Mouse (Mus musculus): Measurements from ENCODE around the gene Eya4. TPM values are rescaled to one million over a fixed set of nuclear protein-coding genes. Genes with fewer than 3 reads are reported as not detected.
A peak's percentile ranks its signal among the peaks of the same experiment; 100 is the strongest.

Eya4 gene
- polyA plus RNA-seq, 1 experiment from 2014 or later: 0.11 TPM

DNA sequence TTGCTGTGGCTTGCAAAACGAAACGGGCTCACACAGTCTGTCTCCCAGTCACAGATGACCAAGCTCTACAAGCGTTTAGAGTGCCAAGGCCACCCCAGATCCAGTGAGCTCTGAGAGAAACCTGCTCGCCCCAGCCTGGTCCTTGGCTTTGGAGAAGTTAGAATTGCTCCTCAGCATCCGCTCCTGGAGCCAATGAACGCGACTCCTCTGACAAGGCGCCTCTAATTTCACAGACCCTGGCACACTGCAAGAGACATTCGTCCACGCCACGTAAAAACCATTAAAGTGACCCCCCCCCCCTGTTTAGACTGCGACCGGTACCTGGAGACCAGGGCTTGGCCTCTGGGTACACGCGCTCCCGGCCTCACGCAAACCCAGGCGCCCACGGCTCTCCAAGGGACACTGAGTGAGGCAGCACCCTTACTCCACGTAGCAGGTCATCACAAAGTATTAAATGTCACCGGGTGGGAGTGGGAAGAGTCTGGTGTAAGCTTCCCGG is 1.6 kb downstream of the Eya4 start:
- TF ChIP-seq CTCF (IDR thresholded peaks at IDR 0.05) (no peak), EP300 (IDR thresholded peaks at IDR 0.05) (no peak)
- Histone ChIP-seq H3K27me3 (replicated peaks; ENCODE audit: insufficient read depth, low read length) (peaks cover 31% of the 10 kb centered on the region), H3K9ac (replicated peaks; ENCODE audit: low read depth) (no peak overlapping the region), H3K4me2 (replicated peaks; ENCODE audit: low read depth, low read length) (peak overlapping the region; percentile 92), H3K9me3 (ENCODE audit: low read length) (no peaks in the 10 kb centered on the region), H3K36me3 (ENCODE audit: insufficient read depth, low read length) (no peaks in the 10 kb centered on the region), H3K4me3 (ENCODE audit: low read depth, low read length) (peak overlapping the region; percentile 51), H3K27ac (ENCODE audit: low read length) (no peak overlapping the region), H3K4me1 (ENCODE audit: insufficient read depth, low read depth, low read length) (peaks cover 14% of the 10 kb centered on the region)
- WGBS: 3% methylated on average over 22 of the region's 22 CpGs
- ATAC-seq: no peak
- DNase-seq (ENCODE audit: low spot score): peak; percentile 17

- TF ChIP-seq CTCF (IDR thresholded peaks at IDR 0.05) (no peak), EP300 (IDR thresholded peaks at IDR 0.05) (no peak)
- peaks cover 31% of the 10 kb centered on the region for H3K27me3 ChIP-seq (replicated peaks; ENCODE audit: insufficient read depth, low read length)
- no peak for ATAC-seq
- H3K4me2 ChIP-seq (replicated peaks; ENCODE audit: low read depth, low read length): peak overlapping the region; percentile 92
- H3K4me3 ChIP-seq (ENCODE audit: low read depth, low read length): peak overlapping the region; percentile 51
- no peak overlapping the region for H3K9ac ChIP-seq (replicated peaks; ENCODE audit: low read depth)
- no peak overlapping the region for H3K27ac ChIP-seq (ENCODE audit: low read length)
- WGBS: 3% methylated on average over 34 of the region's 34 CpGs
- H3K36me3 ChIP-seq (ENCODE audit: insufficient read depth, low read length): no peaks in the 10 kb centered on the region
- no peaks in the 10 kb centered on the region for H3K9me3 ChIP-seq (ENCODE audit: low read length)
- peaks cover 14% of the 10 kb centered on the region for H3K4me1 ChIP-seq (ENCODE audit: insufficient read depth, low read depth, low read length)
- DNase-seq (ENCODE audit: low spot score): no peak
These were observed 2.3 kb downstream of the Eya4 start for GRCm38 (mm10) chr10:23348101-23348892.

GRCm38 (mm10) chr10:23337250-23337649 is 13.3 kb downstream of the Eya4 start:
- Histone ChIP-seq H3K4me1 (ENCODE audit: insufficient read depth, low read depth, low read length) (no peaks in the 10 kb centered on the region), H3K27me3 (replicated peaks; ENCODE audit: insufficient read depth, low read length) (no peaks in the 10 kb centered on the region), H3K27ac (ENCODE audit: low read length) (no peak overlapping the region), H3K36me3 (ENCODE audit: insufficient read depth, low read length) (no peaks in the 10 kb centered on the region), H3K9ac (replicated peaks; ENCODE audit: low read depth) (no peak overlapping the region), H3K4me3 (ENCODE audit: low read depth, low read length) (no peak overlapping the region), H3K9me3 (ENCODE audit: low read length) (no peaks in the 10 kb centered on the region), H3K4me2 (replicated peaks; ENCODE audit: low read depth, low read length) (no peak overlapping the region)
- TF ChIP-seq EP300 (IDR thresholded peaks at IDR 0.05) (no peak), CTCF (IDR thresholded peaks at IDR 0.05) (no peak)
- 61% methylated on average over 1 of the region's 1 CpGs for WGBS
- no peak for ATAC-seq
- DNase-seq (ENCODE audit: low spot score): no peak

GRCm38 (mm10) chr10:23332768-23333167 is 17.8 kb downstream of the Eya4 start:
- Histone ChIP-seq H3K27ac (ENCODE audit: low read length) (no peak overlapping the region), H3K4me2 (replicated peaks; ENCODE audit: low read depth, low read length) (no peak overlapping the region), H3K9me3 (ENCODE audit: low read length) (no peaks in the 10 kb centered on the region), H3K36me3 (ENCODE audit: insufficient read depth, low read length) (no peaks in the 10 kb centered on the region), H3K9ac (replicated peaks; ENCODE audit: low read depth) (no peak overlapping the region), H3K27me3 (replicated peaks; ENCODE audit: insufficient read depth, low read length) (no peaks in the 10 kb centered on the region), H3K4me1 (ENCODE audit: insufficient read depth, low read depth, low read length) (no peaks in the 10 kb centered on the region), H3K4me3 (ENCODE audit: low read depth, low read length) (no peak overlapping the region)
- 37% methylated on average over 5 of the region's 5 CpGs for WGBS
- ATAC-seq (no peak), DNase-seq (ENCODE audit: low spot score) (no peak)
- TF ChIP-seq EP300 (IDR thresholded peaks at IDR 0.05) (no peak), CTCF (IDR thresholded peaks at IDR 0.05) (no peak)

DNA sequence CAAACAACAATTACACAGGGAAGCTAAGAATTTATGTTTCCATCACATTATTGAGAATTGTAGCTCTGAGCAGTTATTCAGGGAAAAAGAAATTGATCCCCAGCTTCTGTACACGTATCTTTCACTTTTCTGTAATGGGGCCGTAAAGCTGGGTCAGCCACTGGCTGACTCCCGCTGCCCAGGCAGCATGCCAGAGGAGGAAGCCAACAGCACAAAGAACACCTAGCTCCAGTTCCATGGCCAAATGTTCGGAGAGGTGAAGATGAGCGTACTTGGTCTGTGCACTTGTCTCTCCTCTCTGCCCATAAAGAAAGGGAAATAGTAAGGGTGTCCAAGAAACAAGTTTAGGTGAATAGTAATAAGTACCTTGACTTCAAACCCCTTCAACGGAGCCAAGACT is 22.9 kb downstream of the Eya4 start:
- Histone ChIP-seq H3K4me3 (ENCODE audit: low read depth, low read length) (no peak overlapping the region), H3K4me2 (replicated peaks; ENCODE audit: low read depth, low read length) (no peak overlapping the region), H3K36me3 (ENCODE audit: insufficient read depth, low read length) (no peaks in the 10 kb centered on the region), H3K27ac (ENCODE audit: low read length) (no peak overlapping the region), H3K27me3 (replicated peaks; ENCODE audit: insufficient read depth, low read length) (no peaks in the 10 kb centered on the region), H3K4me1 (ENCODE audit: insufficient read depth, low read depth, low read length) (no peaks in the 10 kb centered on the region), H3K9ac (replicated peaks; ENCODE audit: low read depth) (no peak overlapping the region), H3K9me3 (ENCODE audit: low read length) (no peaks in the 10 kb centered on the region)
- no peak for TF ChIP-seq CTCF (IDR thresholded peaks at IDR 0.05)
- TF ChIP-seq EP300 (IDR thresholded peaks at IDR 0.05): no peak
- no peak for ATAC-seq
- 86% methylated on average over 6 of the region's 6 CpGs for WGBS
- DNase-seq (ENCODE audit: low spot score): no peak

DNA sequence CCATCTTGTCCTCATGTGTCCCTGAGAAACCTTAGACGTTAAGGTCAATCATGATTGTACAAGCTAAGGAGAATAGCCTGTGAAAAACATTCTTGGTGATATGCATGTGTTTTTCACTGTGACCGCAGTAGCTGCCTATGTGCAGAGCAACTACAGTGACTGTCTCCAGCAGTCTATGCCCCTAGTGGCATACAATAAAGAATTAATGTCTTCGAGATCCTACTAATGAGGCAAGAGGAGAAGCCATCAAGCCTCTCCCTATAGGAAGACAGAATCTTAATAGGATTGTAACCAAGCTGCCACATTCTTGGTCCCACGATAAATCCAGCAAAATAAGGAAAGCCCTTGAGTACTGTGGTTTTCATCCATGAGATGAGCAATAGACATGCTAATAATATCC is 28.3 kb downstream of the Eya4 start:
- Histone ChIP-seq H3K27me3 (replicated peaks; ENCODE audit: insufficient read depth, low read length) (no peaks in the 10 kb centered on the region), H3K4me1 (ENCODE audit: insufficient read depth, low read depth, low read length) (no peaks in the 10 kb centered on the region), H3K9ac (replicated peaks; ENCODE audit: low read depth) (no peak overlapping the region), H3K36me3 (ENCODE audit: insufficient read depth, low read length) (no peaks in the 10 kb centered on the region), H3K4me2 (replicated peaks; ENCODE audit: low read depth, low read length) (no peak overlapping the region), H3K27ac (ENCODE audit: low read length) (no peak overlapping the region), H3K4me3 (ENCODE audit: low read depth, low read length) (no peak overlapping the region), H3K9me3 (ENCODE audit: low read length) (no peaks in the 10 kb centered on the region)
- DNase-seq (ENCODE audit: low spot score) (no peak), ATAC-seq (no peak)
- TF ChIP-seq EP300 (IDR thresholded peaks at IDR 0.05): no peak
- no peak for TF ChIP-seq CTCF (IDR thresholded peaks at IDR 0.05)
- 89% methylated on average over 4 of the region's 4 CpGs for WGBS
